Mouse (Mus musculus): Measurements from ENCODE around the gene Gm21394. TPM values are rescaled to one million over a fixed set of nuclear protein-coding genes. Genes with fewer than 3 reads are reported as not detected.
"Not testable (repeated sequence)": the region's sequence is repeated elsewhere in the genome, so short reads cannot be mapped to it uniquely, and the experiment has no call there.

Gm21394 gene
- total RNA-seq (2021): not detected

GRCm38 (mm10) chrY:84564807-84565206 lies at the start of gene Gm21394:
Gene Gm21394, minus strand, starts transcription at chrY:84564907.
- DNase-seq: not testable (repeated sequence)

Other genes with a start within 250 kb of the Gm21394 start
- not detected for gene Gm21409, start 181.8 kb upstream of the Gm21394 start, total RNA-seq (2021)

Data from layer of hippocampus, postnatal 36 days (tissue).